Mouse (Mus musculus) neural tube, embryonic 10.5 days (tissue): ENCODE data around the gene Nr1h4.

Experiments
- DNase-seq: peaks from one replicate; pipeline ENCODE4 v3.0.0-alpha.2; 2017; ENCODE audit warnings: low spot score; ENCODE audit errors: extremely low spot score

Gene Nr1h4

GRCm38 (mm10) chr10:89481638-89482037, 51.7 kb downstream of the Nr1h4 start:
- DNase-seq: no peak

- DNase-seq: no peak
Observed at GRCm38 (mm10) chr10:89478766-89479165, 54.6 kb downstream of the Nr1h4 start.

GRCm38 (mm10) chr10:89470596-89471353, 62.6 kb downstream of the Nr1h4 start:
- DNase-seq: no peak

GRCm38 (mm10) chr10:89464760-89465405, 68.5 kb downstream of the Nr1h4 start:
- DNase-seq: no peak

- no peak for DNase-seq
Observed at GRCm38 (mm10) chr10:89462890-89463289, 70.5 kb downstream of the Nr1h4 start.

GRCm38 (mm10) chr10:89461856-89462507, 71.4 kb downstream of the Nr1h4 start:
- DNase-seq: peak; percentile 66

GRCm38 (mm10) chr10:89460972-89461371, 72.4 kb downstream of the Nr1h4 start:
- DNase-seq: no peak

GRCm38 (mm10) chr10:89458770-89459169, 74.6 kb downstream of the Nr1h4 start:
- DNase-seq: no peak

GRCm38 (mm10) chr10:89453794-89454193, 79.6 kb downstream of the Nr1h4 start:
- no peak for DNase-seq

- no peak for DNase-seq
Observed at GRCm38 (mm10) chr10:89453068-89453641, 80.2 kb downstream of the Nr1h4 start.

GRCm38 (mm10) chr10:89450411-89450810, 83.0 kb downstream of the Nr1h4 start:
- DNase-seq: no peak

GRCm38 (mm10) chr10:89444381-89444780, 89.0 kb downstream of the Nr1h4 start:
- peak; percentile 14 for DNase-seq

- DNase-seq: peak; percentile 88
Observed at GRCm38 (mm10) chr10:89443623-89444151, 89.7 kb downstream of the Nr1h4 start, which contains the start of gene Gas2l3. Gene Gas2l3 (minus strand): TSS chr10:89443967.

GRCm38 (mm10) chr10:89443115-89443622, 90.2 kb downstream of the Nr1h4 start:
- no peak for DNase-seq

GRCm38 (mm10) chr10:89442640-89443039, 90.7 kb downstream of the Nr1h4 start:
- DNase-seq: no peak

GRCm38 (mm10) chr10:89441961-89442360, 91.4 kb downstream of the Nr1h4 start:
- DNase-seq: no peak

- DNase-seq: no peak
Observed at GRCm38 (mm10) chr10:89439380-89439779, 94.0 kb downstream of the Nr1h4 start.

GRCm38 (mm10) chr10:89437996-89438395, 95.4 kb downstream of the Nr1h4 start:
- DNase-seq: no peak

GRCm38 (mm10) chr10:89437472-89437871, 95.9 kb downstream of the Nr1h4 start:
- DNase-seq: no peak

GRCm38 (mm10) chr10:89435920-89436319, 97.5 kb downstream of the Nr1h4 start:
- no peak for DNase-seq

GRCm38 (mm10) chr10:89435413-89435812, 98.0 kb downstream of the Nr1h4 start:
- DNase-seq: no peak
